Mouse (Mus musculus) MEL (cell line): ENCODE results near the gene Gm5136. TPM values are rescaled to one million over a fixed set of nuclear protein-coding genes. Genes with fewer than 3 reads are reported as not detected.
A peak's percentile ranks its signal among the peaks of the same experiment; 100 is the strongest.

Experiments used
- DNase-seq: peaks from one replicate; pipeline ENCODE4 v3.0.0; 2011; ENCODE audit warnings: low read depth, low spot score
- H3K27ac ChIP-seq: 2 replicates; pipeline ENCODE4 v1.5.1; 2012; ENCODE audit warnings: low read depth, mild to moderate bottlenecking, control low read depth, low read length, moderate library complexity; ENCODE audit not compliant: control insufficient read depth
- H3K27me3 ChIP-seq, 2 experiments: fragments of 150-350 bp in 1 of 2; sonication (generic) in 1 of 2; 2 replicates each; pipeline ENCODE4 v1.6.1; 2012; ENCODE audit warnings: low read length in 2 of 2, mild to moderate bottlenecking in 2 of 2, improper control_type of control experiment in 1 of 2, moderate library complexity in 1 of 2; ENCODE audit not compliant: insufficient read depth in 2 of 2, control insufficient read depth in 1 of 2
- H3K36me3 ChIP-seq, 2 experiments: 2 replicates each; pipeline ENCODE4 v1.6.1; 2012 to 2014; ENCODE audit warnings: low read length in 2 of 2, improper control_type of control experiment in 1 of 2, inconsistent platforms in 1 of 2, mild to moderate bottlenecking in 1 of 2; ENCODE audit not compliant: insufficient read depth in 2 of 2, control insufficient read depth in 1 of 2
- H3K4me1 ChIP-seq, 2 experiments: fragments of 150-350 bp in 1 of 2; sonication (generic) in 1 of 2; 2 replicates each; pipeline ENCODE4 v1.6.1; 2012; ENCODE audit warnings: low read length in 2 of 2, improper control_type of control experiment in 1 of 2, mild to moderate bottlenecking in 1 of 2; ENCODE audit not compliant: insufficient read depth in 2 of 2, control insufficient read depth in 1 of 2
- H3K4me3 ChIP-seq, 2 experiments: fragments of 150-350 bp in 1 of 2; sonication (generic) in 1 of 2; 2 replicates each; pipeline ENCODE4 v1.5.1; 2012; ENCODE audit warnings: low read depth in 2 of 2, low read length in 2 of 2, mild to moderate bottlenecking in 2 of 2, moderate library complexity in 2 of 2, control low read depth in 1 of 2, improper control_type of control experiment in 1 of 2; ENCODE audit not compliant: control insufficient read depth in 1 of 2, insufficient read depth in 1 of 2
- H3K79me2 ChIP-seq: 2 replicates; pipeline ENCODE4 v1.6.1; 2012; ENCODE audit warnings: mild to moderate bottlenecking, low read length, moderate library complexity; ENCODE audit not compliant: control insufficient read depth, poor library complexity, insufficient read depth
- H3K9ac ChIP-seq: 2 replicates; pipeline ENCODE4 v1.6.1; 2012; ENCODE audit warnings: low read depth, mild to moderate bottlenecking, control low read depth, low read length, moderate library complexity; ENCODE audit not compliant: control insufficient read depth, poor library complexity, severe bottlenecking
- H3K9me3 ChIP-seq: fragments of 150-350 bp; sonication (generic); replicated peaks from 2 replicates; pipeline ENCODE4 v1.6.1; 2012; ENCODE audit warnings: mild to moderate bottlenecking, low read length, improper control_type of control experiment, moderate library complexity; ENCODE audit not compliant: insufficient read depth
- BHLHE40 ChIP-seq: IDR thresholded peaks from 2 replicates; pipeline ENCODE4 v1.6.1; 2012; ENCODE audit warnings: low read depth, mild to moderate bottlenecking, inconsistent platforms, low read length, improper control_type of control experiment, borderline replicate concordance
- CHD1 ChIP-seq: IDR thresholded peaks from 2 replicates; pipeline ENCODE4 v1.6.1; 2012; ENCODE audit warnings: low read depth, mild to moderate bottlenecking, inconsistent platforms, low read length, improper control_type of control experiment
- CTCF ChIP-seq, 3 experiments: IDR thresholded peaks in 2 of 3; conservative IDR thresholded peaks in 1 of 3; 2 replicates each; pipeline ENCODE4 v1.5.1; 2011 to 2012; ENCODE audit warnings: low read length in 3 of 3, low read depth in 2 of 3, mild to moderate bottlenecking in 2 of 3, improper control_type of control experiment in 1 of 3, inconsistent platforms in 1 of 3, mixed read lengths in 1 of 3, moderate library complexity in 1 of 3; ENCODE audit not compliant: control insufficient read depth in 1 of 3, insufficient read depth in 1 of 3, poor library complexity in 1 of 3, severe bottlenecking in 1 of 3
- ELF1 ChIP-seq: IDR thresholded peaks from 2 replicates; pipeline ENCODE4 v1.6.1; 2014; ENCODE audit warnings: low read depth, mild to moderate bottlenecking, inconsistent platforms, low read length, improper control_type of control experiment, moderate library complexity
- GABPA ChIP-seq: IDR thresholded peaks from 2 replicates; pipeline ENCODE4 v1.6.1; 2012; ENCODE audit warnings: low read depth, mild to moderate bottlenecking, inconsistent platforms, low read length, improper control_type of control experiment, moderate library complexity
- HCFC1 ChIP-seq: IDR thresholded peaks from 2 replicates; pipeline ENCODE4 v1.6.1; 2012; ENCODE audit warnings: low read depth, mild to moderate bottlenecking, inconsistent platforms, low read length, improper control_type of control experiment, moderate library complexity
- JUND ChIP-seq: IDR thresholded peaks from 2 replicates; pipeline ENCODE4 v1.6.1; 2011; ENCODE audit warnings: low read depth, mild to moderate bottlenecking, improper control_type of control experiment, low read length
- KAT2A ChIP-seq: conservative IDR thresholded peaks from 2 replicates; pipeline ENCODE4 v1.6.1; 2012; ENCODE audit warnings: low read depth, low read length, improper control_type of control experiment, inconsistent platforms
- MAFK ChIP-seq: IDR thresholded peaks from 2 replicates; pipeline ENCODE4 v1.6.1; 2011; ENCODE audit warnings: low read depth, mild to moderate bottlenecking, low read length, improper control_type of control experiment, borderline replicate concordance
- MAX ChIP-seq: IDR thresholded peaks from 2 replicates; pipeline ENCODE4 v1.6.1; 2011; ENCODE audit warnings: low read length, improper control_type of control experiment
- MAZ ChIP-seq: IDR thresholded peaks from 2 replicates; pipeline ENCODE4 v1.6.1; 2012; ENCODE audit warnings: low read depth, mild to moderate bottlenecking, inconsistent platforms, low read length, improper control_type of control experiment
- MEF2A ChIP-seq: IDR thresholded peaks from 2 replicates; pipeline ENCODE4 v1.6.1; 2014; ENCODE audit warnings: low read depth, mild to moderate bottlenecking, inconsistent platforms, low read length, improper control_type of control experiment; ENCODE audit not compliant: poor library complexity, insufficient replicate concordance, severe bottlenecking; ENCODE audit errors: extremely low read depth
- MYB ChIP-seq: IDR thresholded peaks from 2 replicates; pipeline ENCODE4 v1.6.1; 2011; ENCODE audit warnings: mild to moderate bottlenecking, low read depth, low read length, improper control_type of control experiment
- MYC ChIP-seq: IDR thresholded peaks from 2 replicates; pipeline ENCODE4 v1.6.1; 2011; ENCODE audit warnings: low read depth, mild to moderate bottlenecking, low read length, improper control_type of control experiment, moderate library complexity
- NELFE ChIP-seq: IDR thresholded peaks from 2 replicates; pipeline ENCODE4 v1.6.1; 2011; ENCODE audit warnings: low read depth, low read length, improper control_type of control experiment
- NRF1 ChIP-seq: IDR thresholded peaks from 2 replicates; pipeline ENCODE4 v1.6.1; 2014; ENCODE audit warnings: low read depth, mild to moderate bottlenecking, inconsistent platforms, low read length, improper control_type of control experiment, moderate library complexity; ENCODE audit not compliant: poor library complexity, insufficient read depth, severe bottlenecking
- POLR2A ChIP-seq, 2 experiments: IDR thresholded peaks; 2 replicates each; pipeline ENCODE4 v1.6.1; 2011 to 2012; ENCODE audit warnings: low read length in 2 of 2, mild to moderate bottlenecking in 2 of 2, control low read depth in 1 of 2, improper control_type of control experiment in 1 of 2, low read depth in 1 of 2, moderate library complexity in 1 of 2; ENCODE audit not compliant: control insufficient read depth in 1 of 2, insufficient read depth in 1 of 2, poor library complexity in 1 of 2
- RAD21 ChIP-seq: IDR thresholded peaks from 2 replicates; pipeline ENCODE4 v1.6.1; 2011; ENCODE audit warnings: mild to moderate bottlenecking, low read depth, low read length, improper control_type of control experiment
- RCOR1 ChIP-seq: IDR thresholded peaks from 2 replicates; pipeline ENCODE4 v1.6.1; 2012; ENCODE audit warnings: low read depth, mild to moderate bottlenecking, inconsistent platforms, low read length, improper control_type of control experiment
- SIN3A ChIP-seq: IDR thresholded peaks from 2 replicates; pipeline ENCODE4 v1.6.1; 2012; ENCODE audit warnings: low read length, improper control_type of control experiment, inconsistent platforms
- SMC3 ChIP-seq: IDR thresholded peaks from 2 replicates; pipeline ENCODE4 v1.6.1; 2011; ENCODE audit warnings: low read depth, low read length, improper control_type of control experiment
- TBP ChIP-seq: IDR thresholded peaks from 2 replicates; pipeline ENCODE4 v1.8.0; 2011; ENCODE audit warnings: low read depth, low read length, improper control_type of control experiment
- TCF12 ChIP-seq: IDR thresholded peaks from 2 replicates; pipeline ENCODE4 v1.6.1; 2014; ENCODE audit warnings: low read depth, mild to moderate bottlenecking, inconsistent platforms, low read length, improper control_type of control experiment, moderate library complexity
- UBTF ChIP-seq: IDR thresholded peaks from 2 replicates; pipeline ENCODE4 v1.6.1; 2012; ENCODE audit warnings: low read depth, mild to moderate bottlenecking, inconsistent platforms, low read length, improper control_type of control experiment, moderate library complexity, borderline replicate concordance; ENCODE audit not compliant: insufficient read depth
- USF1 ChIP-seq: IDR thresholded peaks from 2 replicates; pipeline ENCODE4 v1.6.1; 2014; ENCODE audit warnings: low read depth, mild to moderate bottlenecking, inconsistent platforms, low read length, improper control_type of control experiment, moderate library complexity
- ZC3H11A ChIP-seq: IDR thresholded peaks from 2 replicates; pipeline ENCODE4 v1.6.1; 2012; ENCODE audit warnings: low read depth, mild to moderate bottlenecking, inconsistent platforms, low read length, improper control_type of control experiment
- ZKSCAN1 ChIP-seq: IDR thresholded peaks from 2 replicates; pipeline ENCODE4 v1.6.1; 2012; ENCODE audit warnings: low read depth, mild to moderate bottlenecking, inconsistent platforms, low read length, improper control_type of control experiment, moderate library complexity
- ZMIZ1 ChIP-seq: IDR thresholded peaks from 2 replicates; pipeline ENCODE4 v1.6.1; 2012; ENCODE audit warnings: low read depth, mild to moderate bottlenecking, inconsistent platforms, low read length, improper control_type of control experiment, moderate library complexity
- ZNF384 ChIP-seq: IDR thresholded peaks from 2 replicates; pipeline ENCODE4 v1.6.1; 2012; ENCODE audit warnings: low read depth, mild to moderate bottlenecking, inconsistent platforms, low read length, improper control_type of control experiment
- polyA plus RNA-seq, 2 experiments: library from polyadenylated mRNA; stranded (reverse) in 1 of 2; unstranded in 1 of 2; fragments of >175 nt in 1 of 2; fragments of >200 nt in 1 of 2; gene quantifications; 2 replicates each; pipeline versions ENCODE4 v1.2.1 to v1.2.4; 2012; ENCODE audit warnings: low replicate concordance in 2 of 2, low read depth in 1 of 2; ENCODE audit not compliant: insufficient read length in 2 of 2, insufficient read depth in 1 of 2, missing spikeins in 1 of 2
- total RNA-seq: library from RNA; depleted of rRNA; stranded (reverse); fragments of 300-350 nt; gene quantifications from 2 replicates; pipeline ENCODE4 v1.2.3, GENCODE M21; 2012

Gene Gm5136
- total and polyA plus RNA-seq, 3 experiments: not detected

GRCm38 (mm10) chr10:108733982-108734381 lies 34.0 kb upstream of the Gm5136 start:
- Histone ChIP-seq H3K4me1 (no peaks in the 10 kb centered on the region), H3K27me3 (no peaks in the 10 kb centered on the region), H3K27ac (no peak overlapping the region), H3K36me3 (no peaks in the 10 kb centered on the region), H3K4me3 (no peak overlapping the region), H3K9me3 (no peaks in the 10 kb centered on the region), H3K9ac (no peak overlapping the region), H3K79me2 (no peaks in the 10 kb centered on the region)
- peak; percentile 5 for DNase-seq
- TF ChIP-seq GABPA (no peak), CTCF (IDR thresholded peaks at IDR 0.05 in 2 of 3, conservative IDR thresholded peaks at IDR 0.05 in 1 of 3; ENCODE audit: control insufficient read depth in 1 of 3, insufficient read depth in 1 of 3, low read depth in 2 of 3, low read length in 3 of 3, poor library complexity in 1 of 3, severe bottlenecking in 1 of 3) (peak in 1 of 3 experiments; percentile 35; a peak in 2 of 6 replicates), ELF1 (no peak), JUND (no peak), TCF12 (no peak), ZNF384 (no peak), ZC3H11A (no peak), SMC3 (peak; percentile 38), USF1 (no peak), POLR2A (IDR thresholded peaks at IDR 0.05; ENCODE audit: control insufficient read depth in 1 of 2, insufficient read depth in 1 of 2, low read depth in 1 of 2, low read length in 2 of 2, poor library complexity in 1 of 2) (no peak), MAFK (no peak), ZKSCAN1 (no peak), HCFC1 (no peak), MAZ (no peak), UBTF (no peak), ZMIZ1 (no peak), SIN3A (no peak), RAD21 (peak; percentile 40), CHD1 (no peak), MAX (no peak), MEF2A (no peak), MYC (no peak)

GRCm38 (mm10) chr10:108728961-108729360 lies 29.0 kb upstream of the Gm5136 start:
- no peak overlapping the region for H3K27ac ChIP-seq
- TF ChIP-seq MYB: no peak
- no peak for TF ChIP-seq TBP
- no peak for TF ChIP-seq NRF1
- TF ChIP-seq KAT2A: no peak
- no peak for TF ChIP-seq ELF1
- no peak for TF ChIP-seq BHLHE40
- no peak for TF ChIP-seq ZNF384
- no peak for TF ChIP-seq POLR2A (IDR thresholded peaks at IDR 0.05; ENCODE audit: control insufficient read depth in 1 of 2, insufficient read depth in 1 of 2, low read depth in 1 of 2, low read length in 2 of 2, poor library complexity in 1 of 2)
- TF ChIP-seq RCOR1: no peak
- no peak for TF ChIP-seq NELFE
- no peaks in the 10 kb centered on the region for H3K9me3 ChIP-seq
- no peaks in the 10 kb centered on the region for H3K36me3 ChIP-seq
- H3K79me2 ChIP-seq: no peaks in the 10 kb centered on the region
- no peak overlapping the region for H3K9ac ChIP-seq
- no peak for DNase-seq
- no peak overlapping the region for H3K4me3 ChIP-seq
- H3K4me1 ChIP-seq: no peaks in the 10 kb centered on the region
- no peaks in the 10 kb centered on the region for H3K27me3 ChIP-seq
